Mouse (Mus musculus): ENCODE results near the gene Smpdl3b. TPM values are rescaled to one million over a fixed set of nuclear protein-coding genes. Genes with fewer than 3 reads are reported as not detected.
"Not testable (repeated sequence)": the region's sequence is repeated elsewhere in the genome, so short reads cannot be mapped to it uniquely, and the experiment has no call there.

The Smpdl3b gene
- polyA plus RNA-seq, 1 experiment from 2014 or later, result 7.8 TPM

- Histone ChIP-seq H3K4me2 (peak within 1 kb of the TSS; percentile 65), H3K36me3 (ENCODE audit: insufficient read depth) (no peaks in the 10 kb centered on the region), H3K27ac (ENCODE audit: low read depth) (no peak within 1 kb of the TSS), H3K9me3 (ENCODE audit: low read depth, low read length) (no peaks in the 10 kb centered on the region), H3K4me1 (ENCODE audit: insufficient read depth) (0 out of 2 replicates have a peak, but pooled peaks cover 5% of the 10 kb centered on the region), H3K27me3 (ENCODE audit: insufficient read depth, low read length) (peaks cover 15% of the 10 kb centered on the region; the same call in 1 of the 2 replicates), H3K4me3 (ENCODE audit: low read depth, low read length) (peak within 1 kb of the TSS; percentile 32), H3K9ac (peak within 1 kb of the TSS; percentile 43)
- ATAC-seq (ENCODE audit: insufficient read depth) (no peak), DNase-seq (peak; percentile 80)
- 2% methylated on average over 21 of the region's 21 CpGs for WGBS
- TF ChIP-seq CTCF (IDR thresholded peaks at IDR 0.05; ENCODE audit: low read depth), result no peak
These were observed 39.3 kb upstream of the Smpdl3b start, which contains the start of gene Themis2 for GRCm38 (mm10) chr4:132796196-132796886. TSS of gene Themis2 (minus strand) at chr4:132796387.

- no peak for ATAC-seq (ENCODE audit: insufficient read depth)
- H3K9ac ChIP-seq, result no peak overlapping the region
- no peaks in the 10 kb centered on the region for H3K9me3 ChIP-seq (ENCODE audit: low read depth, low read length)
- H3K4me3 ChIP-seq (ENCODE audit: low read depth, low read length), result no peak overlapping the region
- H3K4me1 ChIP-seq (ENCODE audit: insufficient read depth), result 0 out of 2 replicates have a peak, but pooled peaks cover 5% of the 10 kb centered on the region
- peaks cover 15% of the 10 kb centered on the region; the same call in 1 of the 2 replicates for H3K27me3 ChIP-seq (ENCODE audit: insufficient read depth, low read length)
- no peak for TF ChIP-seq CTCF (IDR thresholded peaks at IDR 0.05; ENCODE audit: low read depth)
- 51% methylated on average over 7 of the region's 7 CpGs for WGBS
- H3K27ac ChIP-seq (ENCODE audit: low read depth), result no peak overlapping the region
- H3K4me2 ChIP-seq, result no peak overlapping the region
- no peak for DNase-seq
- no peaks in the 10 kb centered on the region for H3K36me3 ChIP-seq (ENCODE audit: insufficient read depth)
These were observed 38.1 kb upstream of the Smpdl3b start for GRCm38 (mm10) chr4:132795171-132795570.

GRCm38 (mm10) chr4:132794760-132795159 is 37.7 kb upstream of the Smpdl3b start:
- DNase-seq (no peak), ATAC-seq (ENCODE audit: insufficient read depth) (no peak)
- Histone ChIP-seq H3K9ac (no peak overlapping the region), H3K36me3 (ENCODE audit: insufficient read depth) (no peaks in the 10 kb centered on the region), H3K4me2 (no peak overlapping the region), H3K27me3 (ENCODE audit: insufficient read depth, low read length) (peaks cover 15% of the 10 kb centered on the region; the same call in 1 of the 2 replicates), H3K27ac (ENCODE audit: low read depth) (no peak overlapping the region), H3K9me3 (ENCODE audit: low read depth, low read length) (no peaks in the 10 kb centered on the region), H3K4me1 (ENCODE audit: insufficient read depth) (0 out of 2 replicates have a peak, but pooled peaks cover 5% of the 10 kb centered on the region), H3K4me3 (ENCODE audit: low read depth, low read length) (no peak overlapping the region)
- no peak for TF ChIP-seq CTCF (IDR thresholded peaks at IDR 0.05; ENCODE audit: low read depth)
- 60% methylated on average over 8 of the region's 8 CpGs for WGBS

- Histone ChIP-seq H3K36me3 (ENCODE audit: insufficient read depth) (no peaks in the 10 kb centered on the region), H3K4me1 (ENCODE audit: insufficient read depth) (0 out of 2 replicates have a peak, but pooled peaks cover 5% of the 10 kb centered on the region), H3K27me3 (ENCODE audit: insufficient read depth, low read length) (peaks cover 15% of the 10 kb centered on the region; the same call in 1 of the 2 replicates), H3K27ac (ENCODE audit: low read depth) (no peak overlapping the region), H3K9ac (no peak overlapping the region), H3K4me3 (ENCODE audit: low read depth, low read length) (no peak overlapping the region), H3K9me3 (ENCODE audit: low read depth, low read length) (no peaks in the 10 kb centered on the region), H3K4me2 (no peak overlapping the region)
- WGBS, result 49% methylated on average over 9 of the region's 9 CpGs
- no peak for DNase-seq
- no peak for TF ChIP-seq CTCF (IDR thresholded peaks at IDR 0.05; ENCODE audit: low read depth)
- no peak for ATAC-seq (ENCODE audit: insufficient read depth)
These were observed 37.0 kb upstream of the Smpdl3b start for GRCm38 (mm10) chr4:132794028-132794427.

- H3K36me3 ChIP-seq (ENCODE audit: insufficient read depth); ATAC-seq (ENCODE audit: insufficient read depth); DNase-seq; H3K9ac ChIP-seq; H3K4me1 ChIP-seq (ENCODE audit: insufficient read depth); H3K27ac ChIP-seq (ENCODE audit: low read depth); H3K4me3 ChIP-seq (ENCODE audit: low read depth, low read length); H3K9me3 ChIP-seq (ENCODE audit: low read depth, low read length); H3K4me2 ChIP-seq: not testable (repeated sequence)
- 75% methylated on average over 8 of the region's 9 CpGs for WGBS
- peaks cover 15% of the 10 kb centered on the region; the same call in 1 of the 2 replicates for H3K27me3 ChIP-seq (ENCODE audit: insufficient read depth, low read length)
These were observed 36.4 kb upstream of the Smpdl3b start for GRCm38 (mm10) chr4:132793322-132794004.

- Histone ChIP-seq H3K4me3 (ENCODE audit: low read depth, low read length) (no peak overlapping the region), H3K9ac (no peak overlapping the region), H3K4me2 (no peak overlapping the region), H3K9me3 (ENCODE audit: low read depth, low read length) (no peaks in the 10 kb centered on the region), H3K4me1 (ENCODE audit: insufficient read depth) (no peaks in the 10 kb centered on the region), H3K27ac (ENCODE audit: low read depth) (no peak overlapping the region), H3K27me3 (ENCODE audit: insufficient read depth, low read length) (peaks cover 6% of the 10 kb centered on the region; the same call in 1 of the 2 replicates), H3K36me3 (ENCODE audit: insufficient read depth) (no peaks in the 10 kb centered on the region)
- no peak for TF ChIP-seq CTCF (IDR thresholded peaks at IDR 0.05; ENCODE audit: low read depth)
- 80% methylated on average over 8 of the region's 8 CpGs for WGBS
- no peak for ATAC-seq (ENCODE audit: insufficient read depth)
- DNase-seq, result no peak
These were observed 32.7 kb upstream of the Smpdl3b start for GRCm38 (mm10) chr4:132789731-132790130.

GRCm38 (mm10) chr4:132785228-132785627 is 28.2 kb upstream of the Smpdl3b start:
- Histone ChIP-seq H3K9ac (no peak overlapping the region), H3K36me3 (ENCODE audit: insufficient read depth) (no peaks in the 10 kb centered on the region), H3K27ac (ENCODE audit: low read depth) (no peak overlapping the region), H3K27me3 (ENCODE audit: insufficient read depth, low read length) (no peaks in the 10 kb centered on the region), H3K4me3 (ENCODE audit: low read depth, low read length) (no peak overlapping the region), H3K9me3 (ENCODE audit: low read depth, low read length) (no peaks in the 10 kb centered on the region), H3K4me1 (ENCODE audit: insufficient read depth) (no peaks in the 10 kb centered on the region), H3K4me2 (no peak overlapping the region)
- no peak for TF ChIP-seq CTCF (IDR thresholded peaks at IDR 0.05; ENCODE audit: low read depth)
- 87% methylated on average over 13 of the region's 13 CpGs for WGBS
- DNase-seq, result no peak
- ATAC-seq (ENCODE audit: insufficient read depth), result no peak
